Mouse (Mus musculus): ENCODE results near the gene Mdh1b.

The Mdh1b gene

DNA sequence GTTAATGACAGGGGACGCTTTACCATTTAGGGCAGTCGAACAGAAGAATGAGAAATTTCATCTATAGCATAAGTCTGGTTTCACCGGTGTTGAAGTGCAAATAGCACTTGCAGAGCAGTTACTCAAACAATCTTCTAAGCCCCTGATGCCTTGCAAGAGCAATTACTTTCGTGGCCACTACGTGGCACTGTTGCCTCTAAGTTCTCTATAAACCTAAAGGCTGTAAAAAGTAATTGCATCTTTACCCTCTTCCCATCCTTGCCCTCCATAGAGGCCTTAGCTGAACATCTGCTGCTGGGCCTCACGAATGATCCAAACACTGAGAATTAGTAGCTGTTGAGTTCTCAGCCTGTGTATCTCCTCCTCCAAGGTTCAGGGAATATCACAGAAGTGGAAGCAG lies 72.1 kb downstream of the Mdh1b start:
- DNase-seq (ENCODE audit: low read depth, low spot score) = no peak
